Mouse (Mus musculus): Measurements from ENCODE around the gene Rps6kb1. TPM values are rescaled to one million over a fixed set of nuclear protein-coding genes. Genes with fewer than 3 reads are reported as not detected.
"Not testable (repeated sequence)": the region's sequence is repeated elsewhere in the genome, so short reads cannot be mapped to it uniquely, and the experiment has no call there.

Rps6kb1 gene
- polyA plus RNA-seq, 1 experiment from 2014 or later: 56.1 TPM

DNA sequence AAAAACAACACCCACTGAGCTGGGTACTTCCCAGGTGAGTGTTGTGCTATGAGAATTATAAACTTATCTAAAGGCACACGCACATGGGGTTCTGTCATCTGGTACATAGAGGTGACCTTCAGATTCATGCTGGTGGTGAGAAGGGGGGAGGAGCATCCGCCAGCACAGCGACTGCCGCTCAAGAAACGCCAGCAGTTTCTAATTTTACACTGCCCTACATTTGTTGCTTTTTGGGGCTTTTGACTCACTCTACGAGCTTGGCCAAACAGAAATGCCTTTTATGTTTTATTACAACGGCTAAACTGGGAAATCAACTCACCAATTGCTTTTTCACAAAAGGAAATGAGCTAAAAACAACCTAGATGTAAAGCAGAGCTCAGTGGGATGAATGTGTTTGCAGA is 71.8 kb downstream of the Rps6kb1 start:
- H3K27ac ChIP-seq (ENCODE audit: low read depth, low read length): peak overlapping the region; percentile 26; the same call in 1 of the 2 replicates
- 0 out of 2 replicates have a peak, but pooled peaks cover 5% of the 10 kb centered on the region for H3K4me1 ChIP-seq (ENCODE audit: control insufficient read depth, insufficient read depth, low read length)
- H3K36me3 ChIP-seq (ENCODE audit: control insufficient read depth, insufficient read depth, low read length): no peaks in the 10 kb centered on the region
- no peaks in the 10 kb centered on the region for H3K9me3 ChIP-seq (ENCODE audit: control insufficient read depth, low read length)
- H3K4me2 ChIP-seq (replicated peaks; ENCODE audit: low read depth, low read length): peak overlapping the region; percentile 38
- H3K4me3 ChIP-seq (ENCODE audit: low read length): peak overlapping the region; percentile 11
- 0 out of 2 replicates have a peak overlapping the region, but pooled peaks have one; percentile 1 for H3K9ac ChIP-seq (ENCODE audit: low read depth, low read length)
- H3K27me3 ChIP-seq (ENCODE audit: control insufficient read depth, insufficient read depth, low read length): no peaks in the 10 kb centered on the region
- ATAC-seq (ENCODE audit: low FRiP score, low TSS enrichment): no peak
- WGBS: 17% methylated on average over 7 of the region's 7 CpGs

DNA sequence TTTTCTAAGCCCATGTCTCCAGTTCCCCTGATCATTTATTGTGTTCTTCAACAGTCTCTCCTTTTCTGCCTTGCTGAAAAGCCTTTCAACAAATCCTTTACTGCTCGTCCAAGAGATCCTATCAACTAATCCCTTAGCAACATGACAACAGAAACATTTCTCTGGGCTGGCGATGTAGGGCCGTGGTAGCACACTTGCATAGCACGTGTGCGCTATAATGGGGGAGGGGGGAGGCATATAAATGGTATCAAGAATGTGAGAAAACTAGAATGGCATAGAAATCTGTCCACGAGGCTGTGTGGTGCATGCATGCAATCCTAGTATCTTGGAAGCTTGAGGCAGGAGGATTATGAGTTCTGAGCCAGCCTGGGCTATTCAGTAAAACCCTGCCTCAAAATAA is 72.8 kb downstream of the Rps6kb1 start:
- no peaks in the 10 kb centered on the region for H3K9me3 ChIP-seq (ENCODE audit: control insufficient read depth, low read length)
- no peak overlapping the region for H3K9ac ChIP-seq (ENCODE audit: low read depth, low read length)
- no peaks in the 10 kb centered on the region for H3K27me3 ChIP-seq (ENCODE audit: control insufficient read depth, insufficient read depth, low read length)
- no peaks in the 10 kb centered on the region for H3K36me3 ChIP-seq (ENCODE audit: control insufficient read depth, insufficient read depth, low read length)
- no peak overlapping the region for H3K4me3 ChIP-seq (ENCODE audit: low read length)
- H3K4me2 ChIP-seq (replicated peaks; ENCODE audit: low read depth, low read length): no peak overlapping the region
- ATAC-seq (ENCODE audit: low FRiP score, low TSS enrichment): no peak
- H3K4me1 ChIP-seq (ENCODE audit: control insufficient read depth, insufficient read depth, low read length): 0 out of 2 replicates have a peak, but pooled peaks cover 5% of the 10 kb centered on the region
- 71% methylated on average over 6 of the region's 6 CpGs for WGBS
- no peak overlapping the region for H3K27ac ChIP-seq (ENCODE audit: low read depth, low read length)

DNA sequence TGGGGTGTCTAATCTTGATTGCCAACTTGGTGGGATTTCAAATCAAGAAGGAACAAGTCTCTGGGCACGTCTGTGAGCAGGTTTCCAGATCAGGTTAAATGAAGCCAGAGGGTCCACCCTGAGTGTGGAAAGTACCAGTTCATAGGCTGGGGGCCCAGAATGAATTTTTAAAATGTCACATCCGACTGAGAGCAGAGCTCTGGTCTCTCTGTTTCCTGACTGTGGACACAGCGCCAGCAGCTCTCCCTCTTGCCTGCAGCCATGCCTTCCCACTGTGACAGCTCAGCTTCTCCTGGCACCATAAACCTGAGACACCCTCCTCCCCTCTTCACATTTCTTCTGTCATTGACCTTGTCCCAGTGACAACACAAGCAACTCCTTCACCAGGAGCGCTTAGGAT is 75.6 kb downstream of the Rps6kb1 start:
- no peaks in the 10 kb centered on the region for H3K36me3 ChIP-seq (ENCODE audit: control insufficient read depth, insufficient read depth, low read length)
- no peak overlapping the region for H3K4me3 ChIP-seq (ENCODE audit: low read length)
- H3K4me2 ChIP-seq (replicated peaks; ENCODE audit: low read depth, low read length): no peak overlapping the region
- H3K9me3 ChIP-seq (ENCODE audit: control insufficient read depth, low read length): no peaks in the 10 kb centered on the region
- H3K27me3 ChIP-seq (ENCODE audit: control insufficient read depth, insufficient read depth, low read length): no peaks in the 10 kb centered on the region
- 0 out of 2 replicates have a peak, but pooled peaks cover 5% of the 10 kb centered on the region for H3K4me1 ChIP-seq (ENCODE audit: control insufficient read depth, insufficient read depth, low read length)
- H3K9ac ChIP-seq (ENCODE audit: low read depth, low read length): no peak overlapping the region
- no peak for ATAC-seq (ENCODE audit: low FRiP score, low TSS enrichment)
- H3K27ac ChIP-seq (ENCODE audit: low read depth, low read length): no peak overlapping the region
- 56% methylated on average over 4 of the region's 4 CpGs for WGBS

DNA sequence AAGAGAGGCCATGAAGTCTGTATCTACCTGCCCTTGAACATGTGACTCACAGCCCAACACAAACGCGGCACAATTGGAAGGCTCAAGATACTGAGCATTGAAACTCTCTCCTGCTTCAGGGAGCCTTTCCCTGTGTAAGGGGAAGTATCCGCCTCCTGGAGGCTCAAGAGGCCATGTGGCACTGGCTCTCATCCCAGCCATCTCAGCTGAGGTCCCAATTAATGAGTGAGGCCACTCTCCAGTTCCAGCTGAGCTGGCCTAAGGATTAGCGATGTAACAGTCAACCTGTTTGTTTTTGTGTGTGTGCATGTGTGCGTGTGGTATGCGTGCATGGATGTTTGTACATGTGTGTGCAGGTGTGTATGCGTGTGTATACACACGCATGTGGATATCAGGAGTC is 76.3 kb downstream of the Rps6kb1 start:
- Histone ChIP-seq H3K4me1 (ENCODE audit: control insufficient read depth, insufficient read depth, low read length) (0 out of 2 replicates have a peak, but pooled peaks cover 5% of the 10 kb centered on the region), H3K4me3 (ENCODE audit: low read length) (no peak overlapping the region), H3K27me3 (ENCODE audit: control insufficient read depth, insufficient read depth, low read length) (no peaks in the 10 kb centered on the region), H3K9me3 (ENCODE audit: control insufficient read depth, low read length) (no peaks in the 10 kb centered on the region), H3K4me2 (replicated peaks; ENCODE audit: low read depth, low read length) (no peak overlapping the region), H3K36me3 (ENCODE audit: control insufficient read depth, insufficient read depth, low read length) (no peaks in the 10 kb centered on the region), H3K27ac (ENCODE audit: low read depth, low read length) (no peak overlapping the region), H3K9ac (ENCODE audit: low read depth, low read length) (no peak overlapping the region)
- 84% methylated on average over 8 of the region's 8 CpGs for WGBS
- ATAC-seq (ENCODE audit: low FRiP score, low TSS enrichment): no peak

DNA sequence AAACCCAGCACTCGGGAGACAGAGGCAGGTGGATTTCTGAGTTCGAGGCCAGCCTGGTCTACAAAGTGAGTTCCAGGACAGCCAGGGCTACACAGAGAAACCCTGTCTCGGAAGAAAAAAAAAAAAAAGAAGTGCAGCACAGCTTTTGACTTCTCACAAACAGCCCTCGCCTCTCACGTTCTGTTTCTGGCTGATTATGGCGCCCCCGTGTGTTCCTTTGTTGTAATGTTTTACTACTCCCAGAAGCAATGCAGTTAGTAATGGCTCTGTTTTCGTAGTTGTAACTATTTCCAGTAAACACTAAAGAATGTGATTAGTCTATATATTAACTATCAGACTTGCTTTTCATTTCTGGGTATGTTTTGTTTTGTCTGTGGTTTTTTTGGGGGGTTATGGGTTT is 80.3 kb downstream of the Rps6kb1 start:
- ATAC-seq (ENCODE audit: low FRiP score, low TSS enrichment): 0 out of 2 replicates have a peak, but pooled peaks have one; percentile 32
- not testable (repeated sequence) for H3K9ac ChIP-seq (ENCODE audit: low read depth, low read length); H3K4me3 ChIP-seq (ENCODE audit: low read length); H3K4me1 ChIP-seq (ENCODE audit: control insufficient read depth, insufficient read depth, low read length); H3K27ac ChIP-seq (ENCODE audit: low read depth, low read length); H3K27me3 ChIP-seq (ENCODE audit: control insufficient read depth, insufficient read depth, low read length); H3K4me2 ChIP-seq (replicated peaks; ENCODE audit: low read depth, low read length); H3K36me3 ChIP-seq (ENCODE audit: control insufficient read depth, insufficient read depth, low read length); H3K9me3 ChIP-seq (ENCODE audit: control insufficient read depth, low read length)
- WGBS: 20% methylated on average over 7 of the region's 8 CpGs

DNA sequence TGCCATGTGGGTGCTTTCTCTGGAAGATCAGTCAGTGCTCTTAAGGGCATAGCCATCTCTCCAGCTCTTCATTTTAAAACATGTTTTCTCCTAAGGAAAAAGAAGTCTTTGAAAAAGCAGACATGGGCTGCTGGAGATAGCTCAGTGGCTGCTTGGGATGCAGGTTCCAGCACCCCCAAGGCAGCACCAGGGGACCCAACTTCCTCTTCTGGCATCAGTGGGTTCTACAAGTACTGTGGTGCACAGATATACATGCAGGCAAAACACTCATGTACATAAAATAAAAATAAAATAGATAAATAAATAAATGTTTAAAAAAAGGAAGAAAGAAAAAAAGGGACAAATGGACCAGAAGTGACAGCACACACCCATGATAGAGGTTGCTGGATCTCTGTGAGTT is 82.0 kb downstream of the Rps6kb1 start:
- Histone ChIP-seq H3K27me3 (ENCODE audit: control insufficient read depth, insufficient read depth, low read length) (no peaks in the 10 kb centered on the region), H3K4me2 (replicated peaks; ENCODE audit: low read depth, low read length) (no peak overlapping the region), H3K9me3 (ENCODE audit: control insufficient read depth, low read length) (no peaks in the 10 kb centered on the region), H3K4me3 (ENCODE audit: low read length) (no peak overlapping the region), H3K27ac (ENCODE audit: low read depth, low read length) (no peak overlapping the region), H3K4me1 (ENCODE audit: control insufficient read depth, insufficient read depth, low read length) (no peaks in the 10 kb centered on the region), H3K36me3 (ENCODE audit: control insufficient read depth, insufficient read depth, low read length) (no peaks in the 10 kb centered on the region), H3K9ac (ENCODE audit: low read depth, low read length) (no peak overlapping the region)
- no peak for ATAC-seq (ENCODE audit: low FRiP score, low TSS enrichment)

DNA sequence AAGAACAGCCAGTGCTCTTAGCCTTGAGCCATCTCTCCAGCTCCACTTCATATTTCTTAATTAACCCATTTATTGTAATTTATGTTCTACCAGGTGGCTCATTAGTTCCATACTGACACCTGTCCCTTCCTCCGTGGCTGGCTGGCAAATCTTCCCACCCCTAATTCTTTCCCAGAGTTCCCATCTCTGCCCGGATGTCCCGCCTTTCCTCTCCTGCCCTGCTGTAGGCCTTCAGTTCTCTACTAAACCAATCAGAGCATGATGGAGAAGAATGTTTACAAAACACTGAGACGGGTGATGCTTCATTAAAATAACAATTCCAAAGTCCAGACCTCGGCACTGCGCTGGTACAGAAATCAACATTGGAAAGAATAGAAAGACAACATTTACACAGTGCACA is 85.7 kb downstream of the Rps6kb1 start:
- Histone ChIP-seq H3K4me3 (ENCODE audit: low read length) (no peak overlapping the region), H3K4me1 (ENCODE audit: control insufficient read depth, insufficient read depth, low read length) (no peaks in the 10 kb centered on the region), H3K27ac (ENCODE audit: low read depth, low read length) (no peak overlapping the region), H3K27me3 (ENCODE audit: control insufficient read depth, insufficient read depth, low read length) (no peaks in the 10 kb centered on the region), H3K36me3 (ENCODE audit: control insufficient read depth, insufficient read depth, low read length) (no peaks in the 10 kb centered on the region), H3K4me2 (replicated peaks; ENCODE audit: low read depth, low read length) (no peak overlapping the region), H3K9me3 (ENCODE audit: control insufficient read depth, low read length) (no peaks in the 10 kb centered on the region), H3K9ac (ENCODE audit: low read depth, low read length) (no peak overlapping the region)
- no peak for ATAC-seq (ENCODE audit: low FRiP score, low TSS enrichment)
- WGBS: 92% methylated on average over 6 of the region's 6 CpGs

DNA sequence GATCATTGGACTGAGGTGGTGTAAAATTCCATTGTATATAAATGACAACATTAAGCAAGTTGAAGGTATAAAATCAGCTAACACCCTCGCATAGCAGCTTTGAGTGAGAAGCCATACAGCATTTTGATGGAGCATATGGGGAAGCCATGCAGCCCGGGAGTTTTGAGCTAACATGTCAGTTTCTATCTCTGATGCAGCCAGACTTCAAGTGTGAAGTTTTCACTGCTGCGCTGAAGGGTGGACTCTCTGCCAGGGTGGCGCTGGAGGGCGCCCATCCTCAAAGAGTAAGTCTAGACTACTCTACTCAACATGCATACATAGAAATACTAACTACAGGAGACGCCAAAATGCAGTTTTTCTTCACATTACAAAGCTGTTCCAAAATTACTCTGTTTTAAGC is 87.1 kb downstream of the Rps6kb1 start:
- no peak overlapping the region for H3K4me3 ChIP-seq (ENCODE audit: low read length)
- no peaks in the 10 kb centered on the region for H3K9me3 ChIP-seq (ENCODE audit: control insufficient read depth, low read length)
- H3K27me3 ChIP-seq (ENCODE audit: control insufficient read depth, insufficient read depth, low read length): no peaks in the 10 kb centered on the region
- WGBS: 88% methylated on average over 6 of the region's 6 CpGs
- H3K36me3 ChIP-seq (ENCODE audit: control insufficient read depth, insufficient read depth, low read length): no peaks in the 10 kb centered on the region
- no peak overlapping the region for H3K4me2 ChIP-seq (replicated peaks; ENCODE audit: low read depth, low read length)
- H3K27ac ChIP-seq (ENCODE audit: low read depth, low read length): no peak overlapping the region
- no peak overlapping the region for H3K9ac ChIP-seq (ENCODE audit: low read depth, low read length)
- no peaks in the 10 kb centered on the region for H3K4me1 ChIP-seq (ENCODE audit: control insufficient read depth, insufficient read depth, low read length)
- no peak for ATAC-seq (ENCODE audit: low FRiP score, low TSS enrichment)

DNA sequence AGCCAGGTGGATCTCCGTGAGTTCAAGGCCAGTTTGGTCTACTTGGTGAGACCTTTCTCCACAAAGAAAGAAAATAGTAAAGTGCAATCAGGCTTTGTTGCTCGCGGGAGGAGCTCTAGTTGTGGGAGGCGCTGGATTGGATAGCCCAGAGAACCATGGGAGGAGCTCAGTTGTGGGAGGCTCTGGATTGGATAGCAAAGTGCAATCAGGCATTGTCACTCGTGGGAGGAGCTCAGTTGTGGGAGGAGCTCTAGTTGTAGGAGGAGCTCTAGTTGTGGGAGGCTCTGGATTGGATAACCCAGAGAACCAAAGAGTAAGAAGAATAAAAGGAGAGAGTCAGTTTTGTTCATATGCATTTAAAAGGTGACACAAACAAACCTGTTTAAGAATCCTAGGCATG is 90.6 kb downstream of the Rps6kb1 start:
- no peak overlapping the region for H3K4me2 ChIP-seq (replicated peaks; ENCODE audit: low read depth, low read length)
- no peaks in the 10 kb centered on the region for H3K4me1 ChIP-seq (ENCODE audit: control insufficient read depth, insufficient read depth, low read length)
- 94% methylated on average over 5 of the region's 5 CpGs for WGBS
- H3K27me3 ChIP-seq (ENCODE audit: control insufficient read depth, insufficient read depth, low read length): no peaks in the 10 kb centered on the region
- H3K36me3 ChIP-seq (ENCODE audit: control insufficient read depth, insufficient read depth, low read length): no peaks in the 10 kb centered on the region
- no peak for ATAC-seq (ENCODE audit: low FRiP score, low TSS enrichment)
- H3K9me3 ChIP-seq (ENCODE audit: control insufficient read depth, low read length): no peaks in the 10 kb centered on the region
- no peak overlapping the region for H3K9ac ChIP-seq (ENCODE audit: low read depth, low read length)
- no peak overlapping the region for H3K4me3 ChIP-seq (ENCODE audit: low read length)
- no peak overlapping the region for H3K27ac ChIP-seq (ENCODE audit: low read depth, low read length)
